Mouse (Mus musculus): Measurements from ENCODE around the gene Gm13285. TPM values are rescaled to one million over a fixed set of nuclear protein-coding genes. Genes with fewer than 3 reads are reported as not detected.

The Gm13285 gene
- total RNA-seq, 2 experiments from 2014 or later, result not detected

Other genes with a start within 250 kb of the Gm13285 start
- gene Ifna15, start 241.4 kb upstream of the Gm13285 start, total RNA-seq (2021), result not detected
- gene Ifna14, start 227.9 kb upstream of the Gm13285 start, total RNA-seq (2021), result not detected
- gene Ifna9, start 207.3 kb upstream of the Gm13285 start, total RNA-seq (2021), result not detected
- not detected for gene Ifna12, start 196.3 kb upstream of the Gm13285 start, total RNA-seq (2021)
- not detected for gene C87499, start 165.3 kb upstream of the Gm13285 start, total RNA-seq (2021)
- gene Ifna13, start 155.2 kb upstream of the Gm13285 start, total RNA-seq (2021), result not detected
- gene Ifna16, start 122.7 kb upstream of the Gm13285 start, total RNA-seq (2021), result not detected
- not detected for gene Ifna2, start 115.8 kb upstream of the Gm13285 start, total RNA-seq (2021)
- gene Ifnab, start 108.3 kb upstream of the Gm13285 start, total RNA-seq (2021), result not detected
- gene Gm26566, start 77.9 kb upstream of the Gm13285 start, total RNA-seq (2021), result 1 to 10 TPM; 1.2 to 1.4 TPM
- gene Klhl9, start 77.2 kb upstream of the Gm13285 start, total RNA-seq (2021), result 100 to 1,000 TPM; 104 to 108 TPM
- not detected for gene Gm13271, start 44.8 kb upstream of the Gm13285 start, total RNA-seq (2021)
- not detected for gene Gm13283, start 39.5 kb upstream of the Gm13285 start, total RNA-seq (2021)
- not detected for gene Gm13290, start 25.8 kb upstream of the Gm13285 start, total RNA-seq (2021)
- gene Gm13289, start 22.7 kb upstream of the Gm13285 start, total RNA-seq (2021), result not detected
- gene Gm13272, start 19.8 kb upstream of the Gm13285 start, total RNA-seq (2021), result not detected
- not detected for gene Ifnz, start 17.5 kb upstream of the Gm13285 start, total RNA-seq (2021)
- not detected for gene Gm13276, start 14.0 kb upstream of the Gm13285 start, total RNA-seq (2021)
- gene Gm13277, start 11.0 kb upstream of the Gm13285 start, total RNA-seq (2021), result not detected
- gene Gm13278, start 8.1 kb upstream of the Gm13285 start, total RNA-seq (2021), result not detected
- not detected for gene Gm13275, start 5.2 kb upstream of the Gm13285 start, total RNA-seq (2021)
- not detected for gene Gm13279, start 2.3 kb upstream of the Gm13285 start, total RNA-seq (2021)
- gene Gm13287, start 3.6 kb downstream of the Gm13285 start, total RNA-seq (2021), result not detected
- gene Gm13288, start 5.9 kb downstream of the Gm13285 start, total RNA-seq (2021), result not detected
- not detected for gene Ifna7, start 16.6 kb downstream of the Gm13285 start, total RNA-seq (2021)
- not detected for gene Ifna11, start 20.3 kb downstream of the Gm13285 start, total RNA-seq (2021)
- not detected for gene Ifna6, start 27.8 kb downstream of the Gm13285 start, total RNA-seq (2021)
- not detected for gene Ifna5, start 35.9 kb downstream of the Gm13285 start, total RNA-seq (2021)
- not detected for gene Ifna4, start 42.2 kb downstream of the Gm13285 start, total RNA-seq (2021)
- not detected for gene Ifna1, start 50.4 kb downstream of the Gm13285 start, total RNA-seq (2021)
- not detected for gene Ifne, start 80.5 kb downstream of the Gm13285 start, total RNA-seq (2021)

Data from left cerebral cortex, postnatal 25 days (tissue).